Mouse (Mus musculus): ENCODE data around the gene Kcnq2.

DNA sequence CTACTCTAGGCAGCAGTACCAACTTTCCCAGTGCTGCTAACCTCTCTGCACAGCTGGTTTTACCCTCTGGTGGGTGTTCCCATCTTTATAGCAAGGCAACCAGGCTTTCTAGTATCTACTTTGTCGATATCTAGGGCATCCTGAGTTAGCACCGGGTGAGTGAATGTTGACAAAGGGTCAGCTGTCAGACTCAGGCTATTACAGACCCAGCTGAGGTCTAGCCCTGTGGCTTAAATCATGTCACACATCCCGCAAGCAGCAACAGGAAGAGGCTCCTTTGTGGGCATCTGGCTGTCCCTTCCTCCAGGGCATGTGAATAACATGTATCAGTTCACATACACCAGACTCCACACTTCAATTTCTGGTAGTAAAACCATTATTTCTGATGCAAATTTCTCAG lies 76.9 kb downstream of the Kcnq2 start:
- TF ChIP-seq CTCF (conservative IDR thresholded peaks at IDR 0.05; ENCODE audit: low read length) (no peak), POU5F1 (IDR thresholded peaks at IDR 0.05; ENCODE audit: borderline replicate concordance, low read length) (no peak)

Measured in E14TG2a.4 (cell line).